Mouse (Mus musculus) layer of hippocampus, adult 11-12 months (tissue): ENCODE results near the gene Abca8b.
"Not testable (repeated sequence)": the region's sequence is repeated elsewhere in the genome, so short reads cannot be mapped to it uniquely, and the experiment has no call there.

ENCODE experiments used
- DNase-seq: peaks from one replicate; pipeline ENCODE4 v3.0.0; 2022; ENCODE audit warnings: low spot score

Gene Abca8b

GRCm38 (mm10) chr11:109995624-109996023, at the start of gene Abca8b:
Gene Abca8b, minus strand, starts transcription at chr11:109995845.
- peak; percentile 85 for DNase-seq

GRCm38 (mm10) chr11:110037795-110038194, 42.1 kb upstream of the Abca8b start:
- DNase-seq = no peak

DNA sequence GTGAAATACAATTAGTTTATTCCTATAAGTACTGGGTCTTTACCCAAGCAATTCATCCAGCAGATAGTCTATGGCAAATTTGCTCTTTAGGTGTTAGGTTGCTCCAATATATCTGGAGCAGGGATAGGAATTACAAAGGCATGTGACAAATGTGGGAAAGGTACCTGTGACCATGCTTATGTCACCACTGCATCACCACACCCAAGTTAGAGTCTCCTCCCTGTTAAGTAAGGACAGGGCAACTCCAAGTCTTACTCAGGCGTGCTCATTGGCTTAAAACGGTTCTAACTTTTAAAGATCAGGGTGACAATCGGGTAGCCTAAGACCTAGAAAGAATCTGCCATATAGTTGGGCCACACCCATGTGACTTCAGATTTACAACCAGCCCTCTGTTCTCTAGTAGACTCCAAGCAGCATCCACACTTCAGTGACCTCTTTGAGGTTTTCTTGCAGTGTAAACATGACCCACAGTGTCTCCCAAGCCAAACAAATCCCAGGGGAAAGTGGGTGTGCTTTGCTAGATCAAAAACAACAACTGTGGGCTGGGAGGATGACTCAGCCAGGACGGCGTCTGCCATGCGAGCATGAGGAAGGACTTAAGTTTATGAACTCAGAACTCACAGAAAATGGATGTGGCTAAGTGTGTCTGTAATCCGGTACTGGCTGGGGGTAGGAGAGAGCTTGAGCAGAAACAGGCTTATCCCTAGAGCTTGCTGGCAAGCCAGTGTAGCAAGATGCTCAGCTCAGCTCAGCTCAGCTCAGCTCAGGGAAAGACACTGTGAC, 33.5 kb upstream of the Abca8b start:
- DNase-seq = no peak

GRCm38 (mm10) chr11:110010836-110011546, 15.3 kb upstream of the Abca8b start:
- DNase-seq = no peak

- peak; percentile 35 for DNase-seq
Observed at GRCm38 (mm10) chr11:109995013-109995412, 632 bp downstream of the Abca8b start.

- no peak for DNase-seq
Observed at GRCm38 (mm10) chr11:109994014-109994413, 1.6 kb downstream of the Abca8b start.

- DNase-seq = no peak
Observed at GRCm38 (mm10) chr11:109991270-109991669, 4.4 kb downstream of the Abca8b start.

- no peak for DNase-seq
Observed at GRCm38 (mm10) chr11:109990256-109990655, 5.4 kb downstream of the Abca8b start.

GRCm38 (mm10) chr11:109988164-109988563, 7.5 kb downstream of the Abca8b start:
- no peak for DNase-seq

DNA sequence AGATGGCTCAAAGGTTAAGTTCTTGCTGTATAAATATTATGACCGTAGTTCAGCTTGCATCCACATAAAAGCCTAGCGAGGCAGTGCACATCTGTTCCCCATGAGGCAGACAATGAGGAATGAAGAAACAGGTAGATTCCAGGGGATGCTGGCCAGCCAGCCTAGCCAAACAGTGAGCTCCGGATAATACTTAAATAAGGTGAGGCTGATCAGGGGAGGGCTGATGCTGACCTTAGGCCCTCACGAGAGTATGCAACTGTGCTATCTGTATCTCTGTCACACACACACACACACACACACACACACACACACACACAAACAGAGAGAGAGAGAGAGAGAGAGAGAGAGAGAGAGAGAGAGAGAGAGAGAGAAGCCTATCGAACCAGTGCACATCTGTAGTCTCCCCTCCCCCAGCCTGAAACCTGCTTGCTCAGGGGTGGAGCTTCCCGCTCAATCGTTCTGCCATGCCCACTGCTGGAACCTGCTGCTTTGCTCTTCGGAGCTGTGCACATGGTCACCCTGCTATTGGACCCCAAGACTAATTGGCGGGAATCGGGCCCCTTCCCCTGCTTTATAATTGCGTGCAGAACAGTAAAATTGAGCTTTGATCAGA, 8.1 kb downstream of the Abca8b start:
- not testable (repeated sequence) for DNase-seq

DNA sequence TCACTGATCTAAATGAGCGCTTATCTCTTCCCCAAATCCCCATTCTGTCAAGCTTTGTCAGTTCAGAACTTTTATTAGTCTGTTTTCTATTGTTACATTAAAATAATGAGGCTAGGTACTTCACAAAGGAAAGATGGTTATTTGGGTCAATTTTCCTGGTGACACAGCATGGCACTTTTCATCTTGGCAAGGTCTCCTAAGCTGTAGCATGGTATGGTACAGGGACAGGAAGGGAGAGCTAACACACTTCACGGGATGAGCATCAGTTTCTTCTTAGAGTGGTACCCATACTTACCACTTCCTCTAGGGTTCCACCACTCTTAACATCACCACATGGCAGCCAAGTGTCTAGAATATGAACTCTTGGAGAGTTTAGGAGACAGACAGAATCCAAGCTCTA, 13.8 kb downstream of the Abca8b start:
- DNase-seq = no peak

GRCm38 (mm10) chr11:109970521-109970920, 25.1 kb downstream of the Abca8b start:
- DNase-seq = no peak

- DNase-seq = peak; percentile 20
Observed at GRCm38 (mm10) chr11:109961495-109962492, 33.9 kb downstream of the Abca8b start.

GRCm38 (mm10) chr11:109955185-109955584, 40.5 kb downstream of the Abca8b start:
- no peak for DNase-seq

- no peak for DNase-seq
Observed at GRCm38 (mm10) chr11:109936915-109937314, 58.7 kb downstream of the Abca8b start.

- DNase-seq = not testable (repeated sequence)
Observed at GRCm38 (mm10) chr11:109933207-109933606, 62.4 kb downstream of the Abca8b start.

DNA sequence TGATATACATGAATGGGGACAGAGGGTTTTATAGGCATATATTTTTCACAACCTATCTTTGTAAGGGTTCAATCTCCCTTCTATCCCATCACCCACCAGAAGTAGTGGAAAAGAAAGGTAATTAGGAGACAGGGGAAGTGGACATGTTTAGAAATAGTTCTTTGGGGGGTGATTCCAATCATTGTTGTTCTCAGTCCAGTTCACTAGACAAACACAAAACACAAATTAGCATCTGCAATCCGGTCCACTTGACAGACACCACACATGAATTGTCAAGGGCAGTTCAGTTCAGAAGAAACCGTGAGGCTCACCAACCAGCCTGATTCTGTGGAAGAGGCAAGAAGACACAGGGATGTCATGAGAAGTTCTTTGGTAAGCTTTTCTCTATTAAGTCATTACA, 67.2 kb downstream of the Abca8b start:
- DNase-seq = no peak

GRCm38 (mm10) chr11:109926718-109927680, 68.6 kb downstream of the Abca8b start:
- no peak for DNase-seq

DNA sequence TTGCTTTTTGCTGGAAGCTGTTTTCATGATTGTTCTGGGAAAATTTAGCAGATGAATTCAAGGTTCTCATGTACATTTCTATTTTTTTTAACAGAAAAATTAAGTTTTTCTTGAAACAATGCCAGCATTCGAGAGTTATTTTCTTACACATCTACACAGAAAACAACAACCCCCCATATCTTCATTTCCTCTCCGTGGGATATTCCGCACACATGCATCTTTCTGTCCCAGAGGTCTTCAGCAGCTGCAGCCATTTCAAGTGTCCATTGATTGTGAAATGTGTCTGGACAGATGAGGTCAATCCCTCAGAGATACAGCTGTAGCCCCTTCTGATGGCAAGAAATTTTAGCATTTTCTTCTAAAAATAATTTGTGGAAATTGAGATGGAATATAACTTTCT, 73.4 kb downstream of the Abca8b start:
- DNase-seq = no peak

DNA sequence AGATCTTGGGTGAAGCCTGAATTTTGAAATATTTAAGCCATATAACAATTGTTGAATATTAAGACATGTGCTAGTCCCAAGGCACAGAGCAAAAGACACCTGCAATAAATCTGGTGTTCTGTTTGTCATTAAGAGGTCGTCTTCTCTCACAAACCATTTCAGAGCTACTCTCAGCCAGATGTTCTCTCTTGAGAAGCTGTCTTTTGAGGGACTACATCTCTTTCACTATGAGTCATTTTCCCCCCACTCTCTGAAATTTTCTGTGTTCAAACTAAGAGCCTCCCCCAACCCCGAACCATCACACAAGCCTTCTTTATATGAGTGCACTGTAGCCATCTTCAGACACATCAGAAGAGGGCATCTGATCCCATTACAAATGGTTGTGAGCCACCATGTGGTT, 76.2 kb downstream of the Abca8b start:
- no peak for DNase-seq

- DNase-seq = no peak
Observed at GRCm38 (mm10) chr11:109916654-109917053, 79.0 kb downstream of the Abca8b start.
